Mouse (Mus musculus): Measurements from ENCODE around the gene Gm44790.

Gene Gm44790

GRCm38 (mm10) chr6:86399995-86400394, 26.5 kb upstream of the Gm44790 start:
- Histone ChIP-seq H3K27me3 (ENCODE audit: insufficient read depth, low read length) (peaks cover 22% of the 10 kb centered on the region), H3K9me3 (ENCODE audit: low read length) (no peaks in the 10 kb centered on the region), H3K4me3 (replicated peaks; ENCODE audit: low read length) (no peak overlapping the region), H3K4me1 (replicated peaks; ENCODE audit: low read depth, low read length) (peaks cover 39% of the 10 kb centered on the region), H3K36me3 (ENCODE audit: insufficient read depth, low read length) (no peaks in the 10 kb centered on the region; the same call in 1 of the 2 replicates)
- TF ChIP-seq POU5F1 (IDR thresholded peaks at IDR 0.05; ENCODE audit: borderline replicate concordance, low read length) (no peak), CTCF (conservative IDR thresholded peaks at IDR 0.05; ENCODE audit: low read length) (no peak), NANOG (IDR thresholded peaks at IDR 0.05; ENCODE audit: borderline replicate concordance, low read length) (no peak)

- Histone ChIP-seq H3K9me3 (ENCODE audit: low read length) (no peaks in the 10 kb centered on the region), H3K4me1 (replicated peaks; ENCODE audit: low read depth, low read length) (peaks cover 39% of the 10 kb centered on the region), H3K4me3 (replicated peaks; ENCODE audit: low read length) (no peak overlapping the region), H3K27me3 (ENCODE audit: insufficient read depth, low read length) (peaks cover 22% of the 10 kb centered on the region), H3K36me3 (ENCODE audit: insufficient read depth, low read length) (no peaks in the 10 kb centered on the region)
- TF ChIP-seq NANOG (IDR thresholded peaks at IDR 0.05; ENCODE audit: borderline replicate concordance, low read length), result no peak
- TF ChIP-seq POU5F1 (IDR thresholded peaks at IDR 0.05; ENCODE audit: borderline replicate concordance, low read length), result no peak
- TF ChIP-seq CTCF (conservative IDR thresholded peaks at IDR 0.05; ENCODE audit: low read length), result peak; percentile 48
Observed at GRCm38 (mm10) chr6:86400972-86401371, 25.5 kb upstream of the Gm44790 start.

- Histone ChIP-seq H3K9me3 (ENCODE audit: low read length) (no peaks in the 10 kb centered on the region), H3K36me3 (ENCODE audit: insufficient read depth, low read length) (peaks cover 11% of the 10 kb centered on the region), H3K4me3 (replicated peaks; ENCODE audit: low read length) (peak overlapping the region; percentile 90), H3K4me1 (replicated peaks; ENCODE audit: low read depth, low read length) (peaks cover 39% of the 10 kb centered on the region), H3K27me3 (ENCODE audit: insufficient read depth, low read length) (peaks cover 18% of the 10 kb centered on the region)
- TF ChIP-seq NANOG (IDR thresholded peaks at IDR 0.05; ENCODE audit: borderline replicate concordance, low read length) (no peak), CTCF (conservative IDR thresholded peaks at IDR 0.05; ENCODE audit: low read length) (no peak), POU5F1 (IDR thresholded peaks at IDR 0.05; ENCODE audit: borderline replicate concordance, low read length) (no peak)
Observed at GRCm38 (mm10) chr6:86402681-86403607, 23.5 kb upstream of the Gm44790 start.

GRCm38 (mm10) chr6:86403728-86404099, 22.7 kb upstream of the Gm44790 start:
- peaks cover 10% of the 10 kb centered on the region for H3K27me3 ChIP-seq (ENCODE audit: insufficient read depth, low read length)
- H3K9me3 ChIP-seq (ENCODE audit: low read length), result no peaks in the 10 kb centered on the region
- TF ChIP-seq CTCF (conservative IDR thresholded peaks at IDR 0.05; ENCODE audit: low read length), result no peak
- TF ChIP-seq NANOG (IDR thresholded peaks at IDR 0.05; ENCODE audit: borderline replicate concordance, low read length), result no peak
- no peak for TF ChIP-seq POU5F1 (IDR thresholded peaks at IDR 0.05; ENCODE audit: borderline replicate concordance, low read length)
- peaks cover 11% of the 10 kb centered on the region for H3K36me3 ChIP-seq (ENCODE audit: insufficient read depth, low read length)
- H3K4me1 ChIP-seq (replicated peaks; ENCODE audit: low read depth, low read length), result peaks cover 37% of the 10 kb centered on the region
- H3K4me3 ChIP-seq (replicated peaks; ENCODE audit: low read length), result peak overlapping the region; percentile 90

GRCm38 (mm10) chr6:86404100-86404861, 22.2 kb upstream of the Gm44790 start, which contains the start of gene Tia1:
TSS of gene Tia1 (plus strand) at chr6:86404219.
- Histone ChIP-seq H3K36me3 (ENCODE audit: insufficient read depth, low read length) (peaks cover 11% of the 10 kb centered on the region), H3K4me3 (replicated peaks; ENCODE audit: low read length) (peak within 1 kb of the TSS; percentile 90), H3K27me3 (ENCODE audit: insufficient read depth, low read length) (peaks cover 4% of the 10 kb centered on the region; the same call in 1 of the 2 replicates), H3K9me3 (ENCODE audit: low read length) (no peaks in the 10 kb centered on the region), H3K4me1 (replicated peaks; ENCODE audit: low read depth, low read length) (peaks cover 37% of the 10 kb centered on the region)
- TF ChIP-seq CTCF (conservative IDR thresholded peaks at IDR 0.05; ENCODE audit: low read length) (no peak), NANOG (IDR thresholded peaks at IDR 0.05; ENCODE audit: borderline replicate concordance, low read length) (no peak), POU5F1 (IDR thresholded peaks at IDR 0.05; ENCODE audit: borderline replicate concordance, low read length) (no peak)

GRCm38 (mm10) chr6:86404996-86405395, 21.5 kb upstream of the Gm44790 start:
- Histone ChIP-seq H3K36me3 (ENCODE audit: insufficient read depth, low read length) (peaks cover 15% of the 10 kb centered on the region), H3K9me3 (ENCODE audit: low read length) (no peaks in the 10 kb centered on the region), H3K4me1 (replicated peaks; ENCODE audit: low read depth, low read length) (peaks cover 37% of the 10 kb centered on the region), H3K4me3 (replicated peaks; ENCODE audit: low read length) (peak overlapping the region; percentile 90), H3K27me3 (ENCODE audit: insufficient read depth, low read length) (peaks cover 3% of the 10 kb centered on the region; the same call in 1 of the 2 replicates)
- no peak for TF ChIP-seq NANOG (IDR thresholded peaks at IDR 0.05; ENCODE audit: borderline replicate concordance, low read length)
- no peak for TF ChIP-seq POU5F1 (IDR thresholded peaks at IDR 0.05; ENCODE audit: borderline replicate concordance, low read length)
- no peak for TF ChIP-seq CTCF (conservative IDR thresholded peaks at IDR 0.05; ENCODE audit: low read length)

- Histone ChIP-seq H3K27me3 (ENCODE audit: insufficient read depth, low read length) (no peaks in the 10 kb centered on the region), H3K4me3 (replicated peaks; ENCODE audit: low read length) (no peak overlapping the region), H3K9me3 (ENCODE audit: low read length) (no peaks in the 10 kb centered on the region), H3K36me3 (ENCODE audit: insufficient read depth, low read length) (peaks cover 15% of the 10 kb centered on the region), H3K4me1 (replicated peaks; ENCODE audit: low read depth, low read length) (peaks cover 33% of the 10 kb centered on the region)
- TF ChIP-seq POU5F1 (IDR thresholded peaks at IDR 0.05; ENCODE audit: borderline replicate concordance, low read length) (no peak), NANOG (IDR thresholded peaks at IDR 0.05; ENCODE audit: borderline replicate concordance, low read length) (no peak), CTCF (conservative IDR thresholded peaks at IDR 0.05; ENCODE audit: low read length) (no peak)
Observed at GRCm38 (mm10) chr6:86406306-86406705, 20.2 kb upstream of the Gm44790 start.

- H3K27me3 ChIP-seq (ENCODE audit: insufficient read depth, low read length), result no peaks in the 10 kb centered on the region
- no peaks in the 10 kb centered on the region for H3K4me1 ChIP-seq (replicated peaks; ENCODE audit: low read depth, low read length)
- TF ChIP-seq NANOG (IDR thresholded peaks at IDR 0.05; ENCODE audit: borderline replicate concordance, low read length), result no peak
- no peak for TF ChIP-seq CTCF (conservative IDR thresholded peaks at IDR 0.05; ENCODE audit: low read length)
- TF ChIP-seq POU5F1 (IDR thresholded peaks at IDR 0.05; ENCODE audit: borderline replicate concordance, low read length), result no peak
- H3K36me3 ChIP-seq (ENCODE audit: insufficient read depth, low read length), result peaks cover 75% of the 10 kb centered on the region
- H3K4me3 ChIP-seq (replicated peaks; ENCODE audit: low read length), result no peak overlapping the region
- no peaks in the 10 kb centered on the region for H3K9me3 ChIP-seq (ENCODE audit: low read length)
Observed at GRCm38 (mm10) chr6:86418711-86419110, 7.7 kb upstream of the Gm44790 start.

Measured in E14TG2a.4 (cell line).